Mouse (Mus musculus): Measurements from ENCODE around the gene Unc5cl. TPM values are rescaled to one million over a fixed set of nuclear protein-coding genes. Genes with fewer than 3 reads are reported as not detected.

Gene Unc5cl
- polyA plus RNA-seq, 1 experiment from 2014 or later: 0.23 TPM

- Histone ChIP-seq H3K4me3 (peak overlapping the region; percentile 8; the same call in 1 of the 2 replicates), H3K9ac (peak overlapping the region; percentile 34; the same call in 1 of the 2 replicates), H3K4me2 (peak overlapping the region; percentile 46), H3K36me3 (peaks cover 98% of the 10 kb centered on the region), H3K27ac (replicated peaks) (peak overlapping the region; percentile 57), H3K4me1 (peaks cover 26% of the 10 kb centered on the region), H3K27me3 (replicated peaks) (no peaks in the 10 kb centered on the region), H3K9me3 (no peaks in the 10 kb centered on the region)
- no peak for ATAC-seq (ENCODE audit: extremely low read depth, insufficient number of reproducible peaks, low FRiP score, low TSS enrichment)
- WGBS: 30% methylated on average over 7 of the region's 7 CpGs
These were observed 36.5 kb upstream of the Unc5cl start for GRCm38 (mm10) chr17:48418174-48418573.

GRCm38 (mm10) chr17:48418781-48419180, 35.9 kb upstream of the Unc5cl start:
- Histone ChIP-seq H3K4me3 (no peak overlapping the region), H3K9me3 (no peaks in the 10 kb centered on the region), H3K9ac (0 out of 2 replicates have a peak overlapping the region, but pooled peaks have one; percentile 0), H3K4me1 (peaks cover 32% of the 10 kb centered on the region), H3K4me2 (peak overlapping the region; percentile 46), H3K27me3 (replicated peaks) (no peaks in the 10 kb centered on the region), H3K36me3 (peaks cover 98% of the 10 kb centered on the region), H3K27ac (replicated peaks) (peak overlapping the region; percentile 57)
- no peak for ATAC-seq (ENCODE audit: extremely low read depth, insufficient number of reproducible peaks, low FRiP score, low TSS enrichment)
- 56% methylated on average over 1 of the region's 1 CpGs for WGBS

- Histone ChIP-seq H3K9ac (no peak overlapping the region), H3K27me3 (replicated peaks) (no peaks in the 10 kb centered on the region), H3K27ac (replicated peaks) (no peak overlapping the region), H3K9me3 (no peaks in the 10 kb centered on the region), H3K4me3 (no peak overlapping the region), H3K4me1 (peaks cover 39% of the 10 kb centered on the region), H3K4me2 (no peak overlapping the region), H3K36me3 (peaks cover 98% of the 10 kb centered on the region)
- no peak for ATAC-seq (ENCODE audit: extremely low read depth, insufficient number of reproducible peaks, low FRiP score, low TSS enrichment)
- 58% methylated on average over 2 of the region's 2 CpGs for WGBS
These were observed 35.1 kb upstream of the Unc5cl start for GRCm38 (mm10) chr17:48419571-48419970.

- Histone ChIP-seq H3K4me3 (no peak overlapping the region), H3K27me3 (replicated peaks) (no peaks in the 10 kb centered on the region), H3K36me3 (peaks cover 62% of the 10 kb centered on the region), H3K9ac (no peak overlapping the region), H3K4me2 (no peak overlapping the region), H3K4me1 (peaks cover 64% of the 10 kb centered on the region), H3K9me3 (no peaks in the 10 kb centered on the region), H3K27ac (replicated peaks) (no peak overlapping the region)
- WGBS: 84% methylated on average over 9 of the region's 9 CpGs
- ATAC-seq (ENCODE audit: extremely low read depth, insufficient number of reproducible peaks, low FRiP score, low TSS enrichment): no peak
These were observed 30.5 kb upstream of the Unc5cl start for GRCm38 (mm10) chr17:48424237-48424636.

- peaks cover 48% of the 10 kb centered on the region for H3K36me3 ChIP-seq
- WGBS: 23% methylated on average over 9 of the region's 9 CpGs
- no peaks in the 10 kb centered on the region for H3K27me3 ChIP-seq (replicated peaks)
- H3K4me1 ChIP-seq: peaks cover 79% of the 10 kb centered on the region
- no peak for ATAC-seq (ENCODE audit: extremely low read depth, insufficient number of reproducible peaks, low FRiP score, low TSS enrichment)
- H3K4me2 ChIP-seq: peak overlapping the region; percentile 47
- H3K27ac ChIP-seq (replicated peaks): peak overlapping the region; percentile 79
- peak overlapping the region; percentile 63 for H3K9ac ChIP-seq
- peak overlapping the region; percentile 10; the same call in 1 of the 2 replicates for H3K4me3 ChIP-seq
- H3K9me3 ChIP-seq: no peaks in the 10 kb centered on the region
These were observed 28.7 kb upstream of the Unc5cl start for GRCm38 (mm10) chr17:48425823-48426612.

- Histone ChIP-seq H3K36me3 (peaks cover 36% of the 10 kb centered on the region), H3K9ac (peak overlapping the region; percentile 41), H3K4me1 (peaks cover 89% of the 10 kb centered on the region), H3K4me3 (peak overlapping the region; percentile 16; the same call in 1 of the 2 replicates), H3K27me3 (replicated peaks) (no peaks in the 10 kb centered on the region), H3K27ac (replicated peaks) (peak overlapping the region; percentile 66), H3K9me3 (no peaks in the 10 kb centered on the region), H3K4me2 (peak overlapping the region; percentile 76)
- no peak for ATAC-seq (ENCODE audit: extremely low read depth, insufficient number of reproducible peaks, low FRiP score, low TSS enrichment)
- WGBS: 34% methylated on average over 13 of the region's 13 CpGs
These were observed 27.5 kb upstream of the Unc5cl start for GRCm38 (mm10) chr17:48426991-48427750.

GRCm38 (mm10) chr17:48427852-48428530, 26.7 kb upstream of the Unc5cl start:
- WGBS: 58% methylated on average over 11 of the region's 11 CpGs
- H3K36me3 ChIP-seq: peaks cover 28% of the 10 kb centered on the region

GRCm38 (mm10) chr17:48430394-48430793, 24.3 kb upstream of the Unc5cl start:
- Histone ChIP-seq H3K4me2 (peak overlapping the region; percentile 76), H3K9ac (peak overlapping the region; percentile 89), H3K4me3 (peak overlapping the region; percentile 65), H3K27me3 (replicated peaks) (no peaks in the 10 kb centered on the region), H3K36me3 (peaks cover 8% of the 10 kb centered on the region), H3K4me1 (peaks cover 95% of the 10 kb centered on the region), H3K27ac (replicated peaks) (peak overlapping the region; percentile 98), H3K9me3 (no peaks in the 10 kb centered on the region)
- WGBS: 5% methylated on average over 5 of the region's 5 CpGs
- ATAC-seq (ENCODE audit: extremely low read depth, insufficient number of reproducible peaks, low FRiP score, low TSS enrichment): peak; percentile 28; the same call in 1 of the 2 replicates

More at GRCm38 (mm10) chr17:48427852-48428530, 26.7 kb upstream of the Unc5cl start:
- Histone ChIP-seq H3K27me3 (replicated peaks) (no peaks in the 10 kb centered on the region), H3K9ac (peak overlapping the region; percentile 89), H3K4me2 (peak overlapping the region; percentile 76), H3K27ac (replicated peaks) (peak overlapping the region; percentile 66), H3K4me3 (peak overlapping the region; percentile 65), H3K4me1 (peaks cover 95% of the 10 kb centered on the region), H3K9me3 (no peaks in the 10 kb centered on the region)
- no peak for ATAC-seq (ENCODE audit: extremely low read depth, insufficient number of reproducible peaks, low FRiP score, low TSS enrichment)

GRCm38 (mm10) chr17:48431054-48431453, 23.6 kb upstream of the Unc5cl start:
- no peak for ATAC-seq (ENCODE audit: extremely low read depth, insufficient number of reproducible peaks, low FRiP score, low TSS enrichment)
- peak overlapping the region; percentile 89 for H3K9ac ChIP-seq
- H3K36me3 ChIP-seq: peaks cover 8% of the 10 kb centered on the region
- 39% methylated on average over 5 of the region's 5 CpGs for WGBS
- peak overlapping the region; percentile 65 for H3K4me3 ChIP-seq
- peaks cover 95% of the 10 kb centered on the region for H3K4me1 ChIP-seq
- H3K4me2 ChIP-seq: peak overlapping the region; percentile 76
- no peaks in the 10 kb centered on the region for H3K9me3 ChIP-seq
- no peaks in the 10 kb centered on the region for H3K27me3 ChIP-seq (replicated peaks)
- H3K27ac ChIP-seq (replicated peaks): peak overlapping the region; percentile 98

GRCm38 (mm10) chr17:48432158-48432980, 22.3 kb upstream of the Unc5cl start, which contains the start of gene Apobec2:
Gene Apobec2, minus strand, starts transcription at chr17:48432930.
- ATAC-seq (ENCODE audit: extremely low read depth, insufficient number of reproducible peaks, low FRiP score, low TSS enrichment): peak; percentile 35
- H3K9ac ChIP-seq: peak within 1 kb of the TSS; percentile 89
- WGBS: 17% methylated on average over 16 of the region's 16 CpGs
- peak within 1 kb of the TSS; percentile 76 for H3K4me2 ChIP-seq
- H3K9me3 ChIP-seq: no peaks in the 10 kb centered on the region
- H3K36me3 ChIP-seq: peaks cover 6% of the 10 kb centered on the region
- peak within 1 kb of the TSS; percentile 98 for H3K27ac ChIP-seq (replicated peaks)
- H3K4me3 ChIP-seq: peak within 1 kb of the TSS; percentile 65
- H3K4me1 ChIP-seq: peaks cover 96% of the 10 kb centered on the region
- H3K27me3 ChIP-seq (replicated peaks): no peaks in the 10 kb centered on the region
